Mouse (Mus musculus): ENCODE measurements around the gene Rsbn1.

Rsbn1 gene

GRCm38 (mm10) chr3:103914010-103914669 lies at the start of gene Rsbn1:
TSS of gene Rsbn1 (plus strand) at chr3:103914120.
- peak; percentile 99 for DNase-seq (ENCODE audit: low spot score in 2 of 2)

GRCm38 (mm10) chr3:103864200-103864599 lies 49.7 kb upstream of the Rsbn1 start:
- DNase-seq (ENCODE audit: low spot score in 2 of 2), result no peak

- DNase-seq (ENCODE audit: low spot score in 2 of 2), result peak; percentile 48 to 66
Observed at GRCm38 (mm10) chr3:103867424-103867971, 46.4 kb upstream of the Rsbn1 start.

- DNase-seq (ENCODE audit: low spot score in 2 of 2), result peak; percentile 32 to 54
Observed at GRCm38 (mm10) chr3:103868008-103868407, 45.9 kb upstream of the Rsbn1 start.

GRCm38 (mm10) chr3:103872663-103873098 lies 41.2 kb upstream of the Rsbn1 start:
- DNase-seq (ENCODE audit: low spot score in 2 of 2), result peak; percentile 71 to 76

- DNase-seq (ENCODE audit: low spot score in 2 of 2), result peak; percentile 42 to 49
Observed at GRCm38 (mm10) chr3:103874329-103874728, 39.6 kb upstream of the Rsbn1 start.

GRCm38 (mm10) chr3:103885946-103886345 lies 28.0 kb upstream of the Rsbn1 start:
- no peak for DNase-seq (ENCODE audit: low spot score in 2 of 2)

GRCm38 (mm10) chr3:103887581-103887980 lies 26.3 kb upstream of the Rsbn1 start:
- peak in 1 of 2 experiments; percentile 41 for DNase-seq (ENCODE audit: low spot score in 2 of 2)

GRCm38 (mm10) chr3:103893374-103893773 lies 20.5 kb upstream of the Rsbn1 start:
- DNase-seq (ENCODE audit: low spot score in 2 of 2), result no peak

- peak; percentile 36 to 54 for DNase-seq (ENCODE audit: low spot score in 2 of 2)
Observed at GRCm38 (mm10) chr3:103904705-103905104, 9.2 kb upstream of the Rsbn1 start.

- DNase-seq (ENCODE audit: low spot score in 2 of 2), result no peak
Observed at GRCm38 (mm10) chr3:103907335-103908030, 6.4 kb upstream of the Rsbn1 start.

GRCm38 (mm10) chr3:103908781-103909180 lies 5.1 kb upstream of the Rsbn1 start:
- no peak for DNase-seq (ENCODE audit: low spot score in 2 of 2)

- peak; percentile 9 to 39 for DNase-seq (ENCODE audit: low spot score in 2 of 2)
Observed at GRCm38 (mm10) chr3:103913451-103913961, 414 bp upstream of the Rsbn1 start.

- peak in 1 of 2 experiments; percentile 54 for DNase-seq (ENCODE audit: low spot score in 2 of 2)
Observed at GRCm38 (mm10) chr3:103914732-103915508, 1.0 kb downstream of the Rsbn1 start.

GRCm38 (mm10) chr3:103915509-103915896 lies 1.6 kb downstream of the Rsbn1 start:
- no peak for DNase-seq (ENCODE audit: low spot score in 2 of 2)

- DNase-seq (ENCODE audit: low spot score in 2 of 2), result peak; percentile 54 to 68
Observed at GRCm38 (mm10) chr3:103916205-103916838, 2.4 kb downstream of the Rsbn1 start.

GRCm38 (mm10) chr3:103916839-103917237 lies 2.9 kb downstream of the Rsbn1 start:
- no peak for DNase-seq (ENCODE audit: low spot score in 2 of 2)

GRCm38 (mm10) chr3:103920094-103920493 lies 6.2 kb downstream of the Rsbn1 start:
- no peak for DNase-seq (ENCODE audit: low spot score in 2 of 2)

- no peak for DNase-seq (ENCODE audit: low spot score in 2 of 2)
Observed at GRCm38 (mm10) chr3:103925302-103925701, 11.4 kb downstream of the Rsbn1 start.

- DNase-seq (ENCODE audit: low spot score in 2 of 2), result peak; percentile 43 to 46
Observed at GRCm38 (mm10) chr3:103927511-103927910, 13.6 kb downstream of the Rsbn1 start.
